Mouse (Mus musculus) neural tube, embryonic 11.5 days (tissue): ENCODE measurements around the gene Sel1l2. TPM values are rescaled to one million over a fixed set of nuclear protein-coding genes. Genes with fewer than 3 reads are reported as not detected.
"Not testable (repeated sequence)": the region's sequence is repeated elsewhere in the genome, so short reads cannot be mapped to it uniquely, and the experiment has no call there.

Experiments used
- ATAC-seq: fragments of 200-750 bp; cut with Nextera tagmentation; 2 replicates; pipeline ENCODE4 v1.8.0; 2017; ENCODE audit warnings: moderate number of reproducible peaks, mild to moderate bottlenecking, moderate TSS enrichment, moderate library complexity; ENCODE audit not compliant: insufficient read depth, low FRiP score, low TSS enrichment
- DNase-seq: peaks from one replicate; pipeline ENCODE4 v3.0.0-alpha.2; 2015; ENCODE audit warnings: low spot score
- H3K27ac ChIP-seq: fragments of 300-500 bp; sonication (generic); 2 replicates; pipeline ENCODE4 v1.5.1; 2014; ENCODE audit warnings: low read depth, mild to moderate bottlenecking, low read length
- H3K27me3 ChIP-seq: fragments of 300-500 bp; sonication (generic); 2 replicates; pipeline ENCODE4 v1.6.1; 2014; ENCODE audit warnings: mild to moderate bottlenecking, low read length, mixed read lengths; ENCODE audit not compliant: control insufficient read depth, insufficient read depth
- H3K36me3 ChIP-seq: fragments of 300-500 bp; sonication (generic); 2 replicates; pipeline ENCODE4 v1.6.1; 2014; ENCODE audit warnings: mild to moderate bottlenecking, low read length, moderate library complexity, mixed read lengths; ENCODE audit not compliant: control insufficient read depth, insufficient read depth
- H3K4me1 ChIP-seq: fragments of 300-500 bp; sonication (generic); 2 replicates; pipeline ENCODE4 v1.6.1; 2014; ENCODE audit warnings: low read length, mixed read lengths; ENCODE audit not compliant: control insufficient read depth, insufficient read depth
- H3K4me2 ChIP-seq: fragments of 300-500 bp; sonication (generic); 2 replicates; pipeline ENCODE4 v1.6.1; 2014; ENCODE audit warnings: low read depth, mild to moderate bottlenecking, moderate library complexity
- H3K4me3 ChIP-seq: fragments of 300-500 bp; sonication (generic); 2 replicates; pipeline ENCODE4 v1.5.1; 2014; ENCODE audit warnings: low read depth, low read length
- H3K9ac ChIP-seq: fragments of 300-500 bp; sonication (generic); 2 replicates; pipeline ENCODE4 v1.6.1; 2014; ENCODE audit warnings: mild to moderate bottlenecking, low read length
- H3K9me3 ChIP-seq: fragments of 300-500 bp; sonication (generic); 2 replicates; pipeline ENCODE4 v1.6.1; 2016; ENCODE audit warnings: low read length; ENCODE audit not compliant: control insufficient read depth
- WGBS: fragments of 180-500 bp; shearing (Covaris S2); extraction: QIAGEN DNeasy Blood & Tissue Kit; methylation state at CpG from one replicate; pipeline ENCODE4 v1.1.7; 2014; 5-methylcytosine and 5-hydroxymethylcytosine counted together
- polyA plus RNA-seq: library from polyadenylated mRNA; unstranded; fragments of >200 nt; fragmentation: Nextera tagmentation; extraction: Ambion mirVana; gene quantifications from 2 replicates; pipeline ENCODE4 v1.2.1, GENCODE M21; 2014

Gene Sel1l2
- polyA plus RNA-seq, 1 experiment from 2014 or later, result not detected

- not testable (repeated sequence) for H3K4me1 ChIP-seq, H3K4me3 ChIP-seq, ATAC-seq, H3K9me3 ChIP-seq, H3K36me3 ChIP-seq, DNase-seq, H3K9ac ChIP-seq, H3K27ac ChIP-seq, H3K4me2 ChIP-seq, H3K27me3 ChIP-seq
- 89% methylated on average over 3 of the region's 3 CpGs for WGBS
These were observed 203.8 kb downstream of the Sel1l2 start for GRCm38 (mm10) chr2:140185685-140186210.

Other genes starting within 250 kb of the Sel1l2 start
- not detected in 2 replicates for gene Gm17374, start 237.7 kb downstream of the Sel1l2 start, polyA plus RNA-seq
- gene Esf1, start 219.1 kb downstream of the Sel1l2 start, polyA plus RNA-seq, result 27.5 and 29.5 TPM in 2 replicates
- gene Ndufaf5, start 219.1 kb downstream of the Sel1l2 start, polyA plus RNA-seq, result 26.4 and 31.6 TPM in 2 replicates
- gene Macrod2, start 5.6 kb upstream of the Sel1l2 start, polyA plus RNA-seq, result 46.0 and 50.0 TPM in 2 replicates